Mouse (Mus musculus): ENCODE measurements around the gene Defb45. TPM values are rescaled to one million over a fixed set of nuclear protein-coding genes. Genes with fewer than 3 reads are reported as not detected.

The Defb45 gene
- total RNA-seq, 2 experiments from 2014 or later, result not detected

DNA sequence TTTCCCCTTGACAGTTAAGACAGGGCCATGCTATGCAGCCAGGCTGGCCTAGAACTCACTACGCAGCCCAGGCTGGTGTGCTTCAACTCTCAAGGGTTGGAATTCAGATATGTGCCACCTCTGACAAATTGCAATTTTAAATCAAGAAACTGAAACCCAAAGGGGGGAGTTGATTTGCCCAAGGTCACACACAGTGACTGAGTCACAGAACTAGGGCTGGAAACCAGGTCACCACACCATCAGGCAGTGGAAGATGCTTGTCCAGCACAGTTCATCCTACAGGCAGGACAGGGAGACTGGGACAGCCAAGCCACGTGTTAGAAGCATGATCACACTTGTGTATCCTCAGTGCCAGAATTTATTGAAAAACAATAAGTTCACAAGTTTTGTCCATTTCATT, 25.4 kb upstream of the Defb45 start:
- H3K27ac ChIP-seq, result no peak overlapping the region
- TF ChIP-seq CTCF (conservative IDR thresholded peaks at IDR 0.05), result no peak
- no peak overlapping the region for H3K4me3 ChIP-seq
- DNase-seq (ENCODE audit: low spot score in 2 of 2), result no peak

DNA sequence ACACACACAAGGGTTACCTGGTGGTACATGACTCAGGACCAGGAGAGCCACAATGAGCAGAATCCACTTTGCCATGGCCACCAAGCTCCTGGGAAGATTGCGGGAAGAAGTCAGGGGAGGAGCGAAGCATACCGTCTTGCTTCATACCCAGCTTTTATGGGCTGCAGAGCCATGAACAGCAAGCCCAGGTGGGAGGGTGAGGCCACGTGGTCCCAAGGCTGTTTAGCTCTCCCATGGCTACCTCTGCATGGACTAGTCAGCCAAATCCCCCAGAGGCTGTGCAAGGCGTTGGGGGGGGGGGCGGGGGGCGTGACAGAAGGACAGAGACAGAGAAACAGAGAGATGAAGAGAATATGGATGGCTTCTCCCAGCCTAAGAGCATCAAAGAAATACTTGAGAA, 23.8 kb upstream of the Defb45 start, which contains the start of gene Defb25:
Defb25 (minus strand) TSS at position 101 of the 400 bp plus-strand sequence.
- no peak for TF ChIP-seq CTCF (conservative IDR thresholded peaks at IDR 0.05)
- no peak for DNase-seq (ENCODE audit: low spot score in 2 of 2)
- H3K27ac ChIP-seq, result no peak within 1 kb of the TSS
- no peak within 1 kb of the TSS for H3K4me3 ChIP-seq

- no peak for TF ChIP-seq CTCF (conservative IDR thresholded peaks at IDR 0.05)
- DNase-seq (ENCODE audit: low spot score in 2 of 2), result no peak
- H3K27ac ChIP-seq, result no peak overlapping the region
Observed at GRCm38 (mm10) chr2:152622151-152622550, 23.0 kb upstream of the Defb45 start.

DNA sequence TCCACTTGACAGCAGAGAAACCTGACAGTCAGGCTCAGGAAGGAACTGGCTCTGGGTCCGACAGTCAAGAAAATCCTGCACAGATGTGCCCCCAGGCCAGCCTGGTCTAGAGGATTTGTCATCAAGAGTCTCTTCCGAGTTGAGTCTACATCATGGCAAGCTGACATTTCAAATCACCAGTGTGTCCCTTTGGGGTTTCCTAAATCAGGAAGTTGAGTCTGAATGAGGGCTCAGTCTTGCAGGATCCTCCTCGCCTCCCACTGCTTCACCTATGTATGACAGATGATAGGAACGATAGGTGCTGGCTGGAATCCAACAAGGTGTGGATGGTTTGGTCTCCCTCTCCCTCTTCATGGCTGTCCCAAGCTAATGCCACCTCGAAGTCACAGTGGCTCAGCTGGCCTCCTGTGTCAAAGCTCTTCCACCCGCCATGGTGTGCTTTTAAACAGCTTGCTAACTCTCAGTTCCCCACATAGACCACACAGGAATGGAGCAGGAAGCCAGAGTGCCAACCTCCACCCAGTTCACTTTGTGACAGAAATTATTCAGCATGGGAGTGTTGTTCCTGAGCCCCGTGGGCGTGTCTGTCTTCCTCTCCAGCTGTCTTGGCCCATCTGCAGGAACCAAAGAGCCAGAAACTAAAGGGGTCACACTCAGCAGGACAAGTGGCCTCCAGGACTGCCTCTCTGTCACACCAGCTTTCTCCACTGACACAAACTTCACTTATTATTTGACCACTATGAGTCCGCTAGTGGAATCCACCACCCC, 21.4 kb upstream of the Defb45 start:
- Histone ChIP-seq H3K4me3 (no peak overlapping the region), H3K27ac (0 out of 2 replicates have a peak overlapping the region, but pooled peaks have one; percentile 36)
- no peak for DNase-seq (ENCODE audit: low spot score in 2 of 2)
- no peak for TF ChIP-seq CTCF (conservative IDR thresholded peaks at IDR 0.05)

More at GRCm38 (mm10) chr2:152622151-152622550, 23.0 kb upstream of the Defb45 start:
- H3K4me3 ChIP-seq, result no peak overlapping the region

GRCm38 (mm10) chr2:152617374-152617773, 18.2 kb upstream of the Defb45 start:
- Histone ChIP-seq H3K27ac (no peak overlapping the region), H3K4me3 (no peak overlapping the region)
- DNase-seq (ENCODE audit: low spot score in 2 of 2), result no peak
- peak; percentile 61 for TF ChIP-seq CTCF (conservative IDR thresholded peaks at IDR 0.05)

DNA sequence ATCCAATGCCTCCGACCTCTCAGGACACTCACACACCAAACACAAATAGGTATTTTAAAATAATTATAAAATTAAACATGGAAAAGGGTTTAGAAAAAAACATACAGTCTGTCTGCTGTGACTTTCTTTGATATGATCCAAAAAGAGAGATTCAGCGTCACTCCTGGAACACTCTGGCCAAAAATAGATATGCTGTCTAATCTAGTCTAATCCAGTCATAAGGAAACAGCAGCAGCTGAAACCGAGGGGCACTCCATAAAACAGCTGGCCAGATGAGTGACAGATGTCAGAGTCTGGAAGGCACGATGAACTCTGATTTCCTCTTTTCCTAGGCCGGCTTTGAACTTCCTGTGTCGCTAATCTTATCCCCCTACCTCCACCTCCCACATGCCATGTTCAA, 17.3 kb upstream of the Defb45 start:
- DNase-seq (ENCODE audit: low spot score in 2 of 2), result no peak
- no peak overlapping the region for H3K27ac ChIP-seq
- TF ChIP-seq CTCF (conservative IDR thresholded peaks at IDR 0.05), result no peak
- no peak overlapping the region for H3K4me3 ChIP-seq

DNA sequence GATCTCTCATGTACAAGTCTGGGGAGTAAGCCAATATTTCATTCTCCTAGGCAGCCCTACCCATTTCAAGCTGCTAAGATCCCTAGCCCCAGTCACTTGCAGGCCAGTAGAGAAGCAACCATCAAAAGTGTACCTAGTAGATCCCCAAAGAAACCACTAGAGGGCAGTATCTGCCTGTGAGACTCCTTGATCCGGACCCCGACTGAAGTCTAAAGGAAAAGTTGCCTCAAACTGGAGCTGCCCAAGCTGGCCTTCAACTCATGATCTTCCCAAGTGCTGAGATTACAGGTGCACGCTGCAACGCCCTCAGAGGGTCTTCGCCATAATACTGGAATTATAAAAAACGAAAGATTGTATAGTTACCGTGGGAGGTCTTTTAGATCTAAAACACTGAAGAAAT, 16.4 kb upstream of the Defb45 start:
- DNase-seq (ENCODE audit: low spot score in 2 of 2), result peak; percentile 54 to 77
- H3K27ac ChIP-seq, result no peak overlapping the region
- no peak overlapping the region for H3K4me3 ChIP-seq
- TF ChIP-seq CTCF (conservative IDR thresholded peaks at IDR 0.05), result peak; percentile 98

DNA sequence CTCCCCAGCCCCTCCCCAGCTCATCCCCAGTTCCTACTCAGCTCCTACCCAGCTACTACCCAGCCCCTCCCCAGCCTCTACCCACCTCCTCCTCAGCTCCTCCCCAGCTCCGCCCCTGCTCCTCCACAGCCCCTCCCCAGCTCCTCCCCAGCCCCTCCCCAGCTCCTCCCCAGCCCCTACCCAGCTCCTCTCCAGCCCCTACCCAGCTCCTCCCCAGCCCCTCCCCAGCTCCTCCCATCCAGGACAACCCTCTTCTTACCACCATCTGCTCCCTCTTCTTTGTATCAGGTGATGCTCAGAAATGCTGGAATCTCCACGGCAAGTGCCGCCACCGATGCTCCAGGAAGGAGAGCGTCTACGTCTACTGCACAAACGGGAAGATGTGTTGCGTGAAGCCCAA, 13.0 kb upstream of the Defb45 start:
- H3K27ac ChIP-seq, result no peak overlapping the region
- peak overlapping the region; percentile 11; the same call in 1 of the 2 replicates for H3K4me3 ChIP-seq
- peak in 1 of 2 experiments; percentile 17 for DNase-seq (ENCODE audit: low spot score in 2 of 2)
- no peak for TF ChIP-seq CTCF (conservative IDR thresholded peaks at IDR 0.05)

GRCm38 (mm10) chr2:152608719-152609118, 9.5 kb upstream of the Defb45 start:
- peak; percentile 18; the same call in 1 of the 2 replicates for TF ChIP-seq CTCF (conservative IDR thresholded peaks at IDR 0.05)
- no peak overlapping the region for H3K4me3 ChIP-seq
- DNase-seq (ENCODE audit: low spot score in 2 of 2), result no peak
- no peak overlapping the region for H3K27ac ChIP-seq

DNA sequence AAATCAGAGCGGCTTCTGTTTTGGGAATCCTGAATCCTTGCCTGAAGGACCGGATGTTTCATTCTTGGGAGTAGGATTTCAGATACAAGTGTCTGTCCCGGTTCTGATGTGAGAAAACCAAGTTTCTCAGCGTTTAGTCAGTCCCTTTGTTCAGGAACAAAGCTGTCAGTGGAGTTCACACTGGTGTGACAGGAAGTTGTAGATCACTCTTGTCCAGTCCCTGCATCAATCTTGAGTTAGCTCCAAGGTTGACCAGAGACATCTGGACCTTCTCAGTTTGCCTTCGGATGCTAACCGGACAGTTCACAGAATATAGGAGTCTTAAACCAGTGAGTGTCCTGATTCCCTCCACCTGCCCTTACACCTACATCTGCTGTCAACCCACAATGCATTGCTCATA, 8.5 kb upstream of the Defb45 start:
- TF ChIP-seq CTCF (conservative IDR thresholded peaks at IDR 0.05), result no peak
- DNase-seq (ENCODE audit: low spot score in 2 of 2), result no peak

GRCm38 (mm10) chr2:152604057-152604456, 4.9 kb upstream of the Defb45 start, which contains the start of gene Defb36:
Gene Defb36 (plus strand): TSS chr2:152604327.
- DNase-seq (ENCODE audit: low spot score in 2 of 2), result peak in 1 of 2 experiments; percentile 22
- peak; percentile 77 for TF ChIP-seq CTCF (conservative IDR thresholded peaks at IDR 0.05)
- no peak within 1 kb of the TSS for H3K4me3 ChIP-seq
- H3K27ac ChIP-seq, result no peak within 1 kb of the TSS

More for the DNA sequence above, 8.5 kb upstream of the Defb45 start:
- H3K4me3 ChIP-seq, result no peak overlapping the region
- no peak overlapping the region for H3K27ac ChIP-seq

- peak; percentile 52 for TF ChIP-seq CTCF (conservative IDR thresholded peaks at IDR 0.05)
- no peak overlapping the region for H3K4me3 ChIP-seq
- no peak overlapping the region for H3K27ac ChIP-seq
- no peak for DNase-seq (ENCODE audit: low spot score in 2 of 2)
Observed at GRCm38 (mm10) chr2:152601275-152601960, 2.2 kb upstream of the Defb45 start.

GRCm38 (mm10) chr2:152600076-152600475, 877 bp upstream of the Defb45 start:
- no peak for DNase-seq (ENCODE audit: low spot score in 2 of 2)

More at GRCm38 (mm10) chr2:152600076-152600475, 877 bp upstream of the Defb45 start:
- no peak for TF ChIP-seq CTCF (conservative IDR thresholded peaks at IDR 0.05)
- no peak overlapping the region for H3K4me3 ChIP-seq
- no peak overlapping the region for H3K27ac ChIP-seq

Data from layer of hippocampus, adult 2 months (tissue).